Mouse (Mus musculus): ENCODE data around the gene Gm648. TPM values are rescaled to one million over a fixed set of nuclear protein-coding genes. Genes with fewer than 3 reads are reported as not detected.
"Not testable (repeated sequence)": the region's sequence is repeated elsewhere in the genome, so short reads cannot be mapped to it uniquely, and the experiment has no call there.

Gm648 gene
- polyA plus RNA-seq, 1 experiment from 2014 or later: 0.35 TPM

DNA sequence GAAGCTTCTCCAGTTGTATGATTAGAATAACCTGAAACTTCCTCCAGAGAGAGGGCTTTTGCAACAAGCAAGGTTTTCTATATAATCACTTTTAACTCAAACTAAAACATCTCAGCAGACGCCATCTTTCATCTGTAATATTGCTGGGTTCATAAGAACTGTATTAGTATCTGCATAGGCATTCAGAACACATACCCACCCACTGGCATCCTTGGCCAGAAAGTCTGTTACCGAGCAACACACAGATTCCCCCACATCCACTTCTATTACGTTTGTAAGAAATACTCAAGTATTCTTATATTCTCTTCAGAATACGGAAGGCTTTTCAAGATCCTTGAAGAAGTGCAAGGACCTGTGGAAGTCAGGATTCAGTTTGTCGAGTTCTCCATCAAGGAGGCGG lies 25.0 kb downstream of the Gm648 start, which contains the start of gene Gm10477:
Gm10477 (plus strand) TSS at position 301 of the 400 bp plus-strand sequence.
- not testable (repeated sequence) for DNase-seq (ENCODE audit: low spot score); H3K9ac ChIP-seq (ENCODE audit: low read length); H3K4me3 ChIP-seq (ENCODE audit: low read depth, low read length); H3K4me2 ChIP-seq (ENCODE audit: low read length); H3K27ac ChIP-seq (ENCODE audit: low read depth); H3K4me1 ChIP-seq (replicated peaks; ENCODE audit: control insufficient read depth, insufficient read depth, low read length); ATAC-seq (replicated peaks; ENCODE audit: low FRiP score, low TSS enrichment, low read depth); H3K27me3 ChIP-seq (replicated peaks; ENCODE audit: control insufficient read depth, insufficient read depth, low read length); H3K9me3 ChIP-seq (ENCODE audit: control insufficient read depth, low read length); H3K36me3 ChIP-seq (ENCODE audit: control insufficient read depth, insufficient read depth, low read length)
- WGBS: 85% methylated on average over 6 of the region's 6 CpGs

DNA sequence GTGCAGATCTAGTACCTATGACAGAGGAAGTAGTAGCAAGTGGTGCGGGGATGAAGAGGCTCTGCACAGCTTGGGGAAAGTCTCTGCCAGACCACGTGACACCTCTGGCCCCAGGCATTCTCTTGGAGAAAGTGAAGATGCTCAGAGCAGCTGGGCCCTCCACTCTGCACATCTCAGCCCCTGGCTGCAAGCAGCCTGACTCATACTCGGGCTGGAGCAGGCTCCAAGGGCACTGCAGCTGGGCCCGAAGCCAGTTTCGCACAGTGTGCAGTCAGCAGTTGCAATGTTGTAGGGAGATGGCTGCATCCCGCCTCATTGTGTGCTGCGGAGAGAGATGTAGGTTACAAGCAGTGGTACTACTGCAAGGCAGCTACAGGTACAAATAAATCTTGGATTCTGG lies 52.2 kb downstream of the Gm648 start:
- Histone ChIP-seq H3K36me3 (ENCODE audit: control insufficient read depth, insufficient read depth, low read length) (peaks cover 18% of the 10 kb centered on the region), H3K27me3 (replicated peaks; ENCODE audit: control insufficient read depth, insufficient read depth, low read length) (no peaks in the 10 kb centered on the region), H3K4me1 (replicated peaks; ENCODE audit: control insufficient read depth, insufficient read depth, low read length) (no peaks in the 10 kb centered on the region), H3K9me3 (ENCODE audit: control insufficient read depth, low read length) (no peaks in the 10 kb centered on the region), H3K9ac (ENCODE audit: low read length) (no peak overlapping the region), H3K4me3 (ENCODE audit: low read depth, low read length) (no peak overlapping the region), H3K4me2 (ENCODE audit: low read length) (no peak overlapping the region), H3K27ac (ENCODE audit: low read depth) (no peak overlapping the region)
- DNase-seq (ENCODE audit: low spot score) (no peak), ATAC-seq (replicated peaks; ENCODE audit: low FRiP score, low TSS enrichment, low read depth) (no peak)
- WGBS: 83% methylated on average over 7 of the region's 7 CpGs

Small RNA genes within 50 kb of the gene (microRNA-seq; reads per million reads assigned to microRNA genes)
- gene Mir5116: not detected

Other genes starting within 250 kb of the Gm648 start
- 8.8 and 12.6 TPM in 2 replicates for gene Zfp449, start 203.2 kb downstream of the Gm648 start, polyA plus RNA-seq (2014; fragmentation: Nextera tagmentation; extraction: Ambion mirVana)
- gene Smim10l2a, start 175.0 kb downstream of the Gm648 start, polyA plus RNA-seq (2014; fragmentation: Nextera tagmentation; extraction: Ambion mirVana): 6.7 and 6.8 TPM in 2 replicates
- gene Gm2174, start 101.6 kb downstream of the Gm648 start, polyA plus RNA-seq (2014; fragmentation: Nextera tagmentation; extraction: Ambion mirVana): 3.7 and 4.0 TPM in 2 replicates
- 25.2 and 34.1 TPM in 2 replicates for gene Ints6l, start 94.7 kb downstream of the Gm648 start, polyA plus RNA-seq (2014; fragmentation: Nextera tagmentation; extraction: Ambion mirVana)
- gene Gm10477, start 24.9 kb downstream of the Gm648 start, polyA plus RNA-seq (2014; fragmentation: Nextera tagmentation; extraction: Ambion mirVana): not detected in 2 replicates
- gene Mmgt1, start 48.5 kb upstream of the Gm648 start, polyA plus RNA-seq (2014; fragmentation: Nextera tagmentation; extraction: Ambion mirVana): 25.4 and 26.6 TPM in 2 replicates
- gene Slc9a6, start 60.2 kb upstream of the Gm648 start, polyA plus RNA-seq (2014; fragmentation: Nextera tagmentation; extraction: Ambion mirVana): 8.5 and 9.5 TPM in 2 replicates
- 36.6 and 38.8 TPM in 2 replicates for gene Fhl1, start 182.2 kb upstream of the Gm648 start, polyA plus RNA-seq (2014; fragmentation: Nextera tagmentation; extraction: Ambion mirVana)

Data from intestine, embryonic 14.5 days (tissue).